Mouse (Mus musculus) T-helper 17 cell (primary cell): ENCODE measurements around the gene Hrh2.

Experiments used
- in situ Hi-C, 2 experiments: fragments of 300-600 bp; cut with MboI, MseI; formaldehyde crosslinking; loops; 1 replicate in 1 of 2; 2 replicates in 1 of 2; pipeline ENCODE4 v1.15.1; 2025; ENCODE audit warnings: high pct_unique_total_duplicates in 2 of 2

Gene Hrh2

GRCm38 (mm10) chr13:54262741-54263510 is 71.0 kb downstream of the Hrh2 start:
- in situ Hi-C loops: no loop called here

GRCm38 (mm10) chr13:54263641-54264040 is 71.7 kb downstream of the Hrh2 start:
- in situ Hi-C loops: no loop called here

- in situ Hi-C loops: no loop called here
These were observed 74.5 kb downstream of the Hrh2 start for GRCm38 (mm10) chr13:54266472-54266871.

- in situ Hi-C loops: no loop called here
These were observed 77.2 kb downstream of the Hrh2 start for GRCm38 (mm10) chr13:54269087-54269486.

- in situ Hi-C loops: no loop called here
These were observed 77.7 kb downstream of the Hrh2 start for GRCm38 (mm10) chr13:54269628-54270027.

GRCm38 (mm10) chr13:54272076-54272475 is 80.1 kb downstream of the Hrh2 start:
- in situ Hi-C loops: no loop called here

GRCm38 (mm10) chr13:54277406-54277805 is 85.5 kb downstream of the Hrh2 start:
- in situ Hi-C loops: no loop called here

GRCm38 (mm10) chr13:54280366-54280765 is 88.4 kb downstream of the Hrh2 start:
- in situ Hi-C loops: no loop called here

- in situ Hi-C loops: no loop called here
These were observed 89.2 kb downstream of the Hrh2 start for GRCm38 (mm10) chr13:54281149-54281548.

GRCm38 (mm10) chr13:54281623-54282022 is 89.7 kb downstream of the Hrh2 start:
- in situ Hi-C loops: no loop called here

GRCm38 (mm10) chr13:54282149-54282860 is 90.4 kb downstream of the Hrh2 start:
- in situ Hi-C loops: no loop called here

- in situ Hi-C loops: no loop called here
These were observed 90.9 kb downstream of the Hrh2 start for GRCm38 (mm10) chr13:54282861-54283206.
